Mouse (Mus musculus): ENCODE data around the gene Wdhd1. TPM values are rescaled to one million over a fixed set of nuclear protein-coding genes. Genes with fewer than 3 reads are reported as not detected.

Wdhd1 gene
- polyA plus RNA-seq, 1 experiment from 2014 or later, result 11.8 TPM

GRCm38 (mm10) chr14:47296232-47296631 is 19.6 kb upstream of the Wdhd1 start:
- no peaks in the 10 kb centered on the region for H3K36me3 ChIP-seq (ENCODE audit: inconsistent target)
- H3K27ac ChIP-seq, result no peak overlapping the region
- WGBS (ENCODE audit: missing documents), result 88% methylated on average over 2 of the region's 2 CpGs
- no peak overlapping the region for H3K4me3 ChIP-seq (ENCODE audit: inconsistent target)
- peaks cover 30% of the 10 kb centered on the region for H3K79me2 ChIP-seq (ENCODE audit: inconsistent target)

GRCm38 (mm10) chr14:47294136-47294535 is 17.5 kb upstream of the Wdhd1 start:
- Histone ChIP-seq H3K79me2 (ENCODE audit: inconsistent target) (peaks cover 20% of the 10 kb centered on the region), H3K27ac (no peak overlapping the region), H3K4me3 (ENCODE audit: inconsistent target) (no peak overlapping the region), H3K36me3 (ENCODE audit: inconsistent target) (peaks cover 14% of the 10 kb centered on the region; the same call in 1 of the 2 replicates)
- WGBS (ENCODE audit: missing documents), result 36% methylated on average over 4 of the region's 4 CpGs

- no peak overlapping the region for H3K27ac ChIP-seq
- H3K4me3 ChIP-seq (ENCODE audit: inconsistent target), result no peak overlapping the region
- H3K79me2 ChIP-seq (ENCODE audit: inconsistent target), result peaks cover 35% of the 10 kb centered on the region
- 78% methylated on average over 1 of the region's 1 CpGs for WGBS (ENCODE audit: missing documents)
- peaks cover 14% of the 10 kb centered on the region; the same call in 1 of the 2 replicates for H3K36me3 ChIP-seq (ENCODE audit: inconsistent target)
Measured at GRCm38 (mm10) chr14:47291772-47292171, 15.1 kb upstream of the Wdhd1 start.

- Histone ChIP-seq H3K4me3 (ENCODE audit: inconsistent target) (no peak overlapping the region), H3K36me3 (ENCODE audit: inconsistent target) (peaks cover 14% of the 10 kb centered on the region; the same call in 1 of the 2 replicates), H3K27ac (no peak overlapping the region), H3K79me2 (ENCODE audit: inconsistent target) (peaks cover 82% of the 10 kb centered on the region)
- WGBS (ENCODE audit: missing documents), result 89% methylated on average over 4 of the region's 5 CpGs
Measured at GRCm38 (mm10) chr14:47287021-47287420, 10.4 kb upstream of the Wdhd1 start.

GRCm38 (mm10) chr14:47286215-47286614 is 9.6 kb upstream of the Wdhd1 start:
- Histone ChIP-seq H3K4me3 (ENCODE audit: inconsistent target) (no peak overlapping the region), H3K27ac (no peak overlapping the region), H3K36me3 (ENCODE audit: inconsistent target) (peaks cover 14% of the 10 kb centered on the region; the same call in 1 of the 2 replicates), H3K79me2 (ENCODE audit: inconsistent target) (peaks cover 90% of the 10 kb centered on the region)
- WGBS (ENCODE audit: missing documents), result 93% methylated on average over 1 of the region's 1 CpGs

GRCm38 (mm10) chr14:47285271-47285670 is 8.6 kb upstream of the Wdhd1 start:
- no peak overlapping the region for H3K4me3 ChIP-seq (ENCODE audit: inconsistent target)
- 100% methylated on average over 1 of the region's 2 CpGs for WGBS (ENCODE audit: missing documents)
- H3K79me2 ChIP-seq (ENCODE audit: inconsistent target), result peaks cover 100% of the 10 kb centered on the region
- peaks cover 6% of the 10 kb centered on the region; the same call in 1 of the 2 replicates for H3K36me3 ChIP-seq (ENCODE audit: inconsistent target)
- H3K27ac ChIP-seq, result no peak overlapping the region

- 32% methylated on average over 7 of the region's 7 CpGs for WGBS (ENCODE audit: missing documents)
- H3K79me2 ChIP-seq (ENCODE audit: inconsistent target), result peaks cover 100% of the 10 kb centered on the region
- no peak overlapping the region for H3K27ac ChIP-seq
- H3K36me3 ChIP-seq (ENCODE audit: inconsistent target), result no peaks in the 10 kb centered on the region
- no peak overlapping the region for H3K4me3 ChIP-seq (ENCODE audit: inconsistent target)
Measured at GRCm38 (mm10) chr14:47283568-47283967, 6.9 kb upstream of the Wdhd1 start.

- H3K36me3 ChIP-seq (ENCODE audit: inconsistent target), result no peaks in the 10 kb centered on the region
- 97% methylated on average over 4 of the region's 4 CpGs for WGBS (ENCODE audit: missing documents)
Measured at GRCm38 (mm10) chr14:47281535-47281934, 4.9 kb upstream of the Wdhd1 start.

GRCm38 (mm10) chr14:47279058-47279457 is 2.4 kb upstream of the Wdhd1 start:
- 83% methylated on average over 2 of the region's 2 CpGs for WGBS (ENCODE audit: missing documents)
- no peaks in the 10 kb centered on the region for H3K36me3 ChIP-seq (ENCODE audit: inconsistent target)
- no peak overlapping the region for H3K27ac ChIP-seq
- no peak overlapping the region for H3K4me3 ChIP-seq (ENCODE audit: inconsistent target)
- peaks cover 89% of the 10 kb centered on the region for H3K79me2 ChIP-seq (ENCODE audit: inconsistent target)

More at GRCm38 (mm10) chr14:47281535-47281934, 4.9 kb upstream of the Wdhd1 start:
- Histone ChIP-seq H3K4me3 (ENCODE audit: inconsistent target) (no peak overlapping the region), H3K27ac (no peak overlapping the region), H3K79me2 (ENCODE audit: inconsistent target) (peaks cover 96% of the 10 kb centered on the region)

GRCm38 (mm10) chr14:47276036-47276603 is 537 bp downstream of the Wdhd1 start:
- peaks cover 64% of the 10 kb centered on the region for H3K79me2 ChIP-seq (ENCODE audit: inconsistent target)
- WGBS (ENCODE audit: missing documents), result 2% methylated on average over 22 of the region's 22 CpGs
- H3K4me3 ChIP-seq (ENCODE audit: inconsistent target), result peak overlapping the region; percentile 91
- no peaks in the 10 kb centered on the region for H3K36me3 ChIP-seq (ENCODE audit: inconsistent target)
- peak overlapping the region; percentile 63 for H3K27ac ChIP-seq

- peak overlapping the region; percentile 63 for H3K27ac ChIP-seq
- 29% methylated on average over 3 of the region's 3 CpGs for WGBS (ENCODE audit: missing documents)
- no peaks in the 10 kb centered on the region for H3K36me3 ChIP-seq (ENCODE audit: inconsistent target)
- peaks cover 57% of the 10 kb centered on the region for H3K79me2 ChIP-seq (ENCODE audit: inconsistent target)
- peak overlapping the region; percentile 91 for H3K4me3 ChIP-seq (ENCODE audit: inconsistent target)
Measured at GRCm38 (mm10) chr14:47275417-47275816, 1.2 kb downstream of the Wdhd1 start.

- 93% methylated on average over 3 of the region's 3 CpGs for WGBS (ENCODE audit: missing documents)
- Histone ChIP-seq H3K4me3 (ENCODE audit: inconsistent target) (no peak overlapping the region), H3K36me3 (ENCODE audit: inconsistent target) (peaks cover 10% of the 10 kb centered on the region; the same call in 1 of the 2 replicates), H3K79me2 (ENCODE audit: inconsistent target) (peaks cover 41% of the 10 kb centered on the region), H3K27ac (no peak overlapping the region)
Measured at GRCm38 (mm10) chr14:47273751-47274150, 2.9 kb downstream of the Wdhd1 start.

- Histone ChIP-seq H3K4me3 (ENCODE audit: inconsistent target) (no peak overlapping the region), H3K79me2 (ENCODE audit: inconsistent target) (peaks cover 11% of the 10 kb centered on the region), H3K27ac (no peak overlapping the region), H3K36me3 (ENCODE audit: inconsistent target) (peaks cover 17% of the 10 kb centered on the region; the same call in 1 of the 2 replicates)
- WGBS (ENCODE audit: missing documents), result 95% methylated on average over 2 of the region's 2 CpGs
Measured at GRCm38 (mm10) chr14:47269706-47270105, 7.0 kb downstream of the Wdhd1 start.

- Histone ChIP-seq H3K36me3 (ENCODE audit: inconsistent target) (peaks cover 17% of the 10 kb centered on the region; the same call in 1 of the 2 replicates), H3K27ac (no peak overlapping the region)
- whole genome bisulfite sequencing (ENCODE audit: missing documents), result 97% methylated on average over 4 of the region's 4 CpGs
Measured at GRCm38 (mm10) chr14:47269056-47269455, 7.6 kb downstream of the Wdhd1 start.

GRCm38 (mm10) chr14:47265829-47266228 is 10.8 kb downstream of the Wdhd1 start:
- no peak overlapping the region for H3K4me3 ChIP-seq (ENCODE audit: inconsistent target)
- no peaks in the 10 kb centered on the region for H3K79me2 ChIP-seq (ENCODE audit: inconsistent target)
- WGBS (ENCODE audit: missing documents), result 97% methylated on average over 8 of the region's 8 CpGs
- no peak overlapping the region for H3K27ac ChIP-seq
- peaks cover 17% of the 10 kb centered on the region; the same call in 1 of the 2 replicates for H3K36me3 ChIP-seq (ENCODE audit: inconsistent target)

More at GRCm38 (mm10) chr14:47269056-47269455, 7.6 kb downstream of the Wdhd1 start:
- peaks cover 5% of the 10 kb centered on the region; the same call in 1 of the 2 replicates for H3K79me2 ChIP-seq (ENCODE audit: inconsistent target)
- no peak overlapping the region for H3K4me3 ChIP-seq (ENCODE audit: inconsistent target)

Data from macrophage (primary cell).